In the genomic region with DNA sequence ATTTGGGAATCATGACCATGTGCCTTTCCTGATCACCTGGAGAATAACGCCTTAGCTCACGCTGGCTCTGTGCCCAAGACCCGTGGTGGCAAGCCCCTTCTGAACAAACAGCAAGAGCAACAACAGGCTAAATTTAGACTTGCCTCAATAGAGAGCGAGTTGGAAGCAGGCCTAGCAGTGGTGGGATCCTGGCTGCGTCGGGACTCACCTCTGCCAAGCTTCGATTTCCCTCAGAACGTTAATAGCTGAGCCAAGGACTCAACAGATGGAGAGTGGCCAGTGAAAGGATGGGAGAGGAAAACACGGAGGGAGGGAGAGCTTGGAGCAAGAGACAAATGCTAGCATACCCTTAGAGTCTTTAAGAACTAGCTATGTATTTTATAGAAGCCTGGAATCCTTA, we compare ENCODE assay signal across 8 mouse cellular contexts.
DNase-seq lines count a peak whose midpoint lies in the region; ATAC-seq lines count a peak whose summit lies in the region.

No protein-coding gene starts in this region.

- peak; percentile 55; the same call in 1 of the 2 replicates for ATAC-seq in intestine, embryonic 16.5 days

- no peak overlapping the region for H3K9ac ChIP-seq in intestine, embryonic 16.5 days (ENCODE audit: low read depth, low read length)

- H3K9me3 ChIP-seq in intestine, embryonic 16.5 days (ENCODE audit: control insufficient read depth, low read length) = no peaks in the 10 kb centered on the region

- no peaks in the 10 kb centered on the region for H3K36me3 ChIP-seq in intestine, embryonic 16.5 days (ENCODE audit: control insufficient read depth, insufficient read depth, low read length)

- peak; percentile 46 for DNase-seq in urinary bladder, postnatal 14 days (ENCODE audit: low spot score)
- no peak for DNase-seq in urinary bladder, adult 2 months (ENCODE audit: low spot score)
- DNase-seq in frontal cortex, postnatal 14 days (ENCODE audit: low spot score in 2 of 2) = peak; percentile 24 to 47
- DNase-seq in lung, postnatal 25 days (ENCODE audit: low spot score) = peak; percentile 4
- peak; percentile 9 for DNase-seq in testis, postnatal 14 days (ENCODE audit: low spot score)
- DNase-seq in embryo, embryonic 10.5 days (ENCODE audit: low spot score) = no peak
- DNase-seq in retina, embryonic 14.5 days (ENCODE audit: low spot score) = no peak

- H3K4me1 ChIP-seq in intestine, embryonic 16.5 days (ENCODE audit: control insufficient read depth, insufficient read depth, low read length) = 0 out of 2 replicates have a peak, but pooled peaks cover 2% of the 10 kb centered on the region

- 41% methylated on average over 9 of the region's 9 CpGs for WGBS in intestine, embryonic 16.5 days

- H3K4me3 ChIP-seq in intestine, embryonic 16.5 days (ENCODE audit: low read length) = no peak overlapping the region

- H3K27ac ChIP-seq in intestine, embryonic 16.5 days (ENCODE audit: low read length) = 0 out of 2 replicates have a peak overlapping the region, but pooled peaks have one; percentile 14

- no peak overlapping the region for H3K4me2 ChIP-seq in intestine, embryonic 16.5 days (ENCODE audit: low read depth, low read length)

- H3K27me3 ChIP-seq in intestine, embryonic 16.5 days (replicated peaks; ENCODE audit: control insufficient read depth, insufficient read depth, low read length) = no peaks in the 10 kb centered on the region

Comparison
In these comparisons a context has a peak if more than half of its experiments do, and no peak if none do; other contexts are left out.
1. DNase-seq: peak in urinary bladder, postnatal 14 days (single experiment), frontal cortex, postnatal 14 days (2 of 2), lung, postnatal 25 days (single experiment) and testis, postnatal 14 days (single experiment); none in urinary bladder, adult 2 months (single experiment), embryo, embryonic 10.5 days (single experiment) and retina, embryonic 14.5 days (single experiment).